Mouse (Mus musculus): Measurements from ENCODE around the gene Oxsr1.
"Not testable (repeated sequence)": the region's sequence is repeated elsewhere in the genome, so short reads cannot be mapped to it uniquely, and the experiment has no call there.

Gene Oxsr1

DNA sequence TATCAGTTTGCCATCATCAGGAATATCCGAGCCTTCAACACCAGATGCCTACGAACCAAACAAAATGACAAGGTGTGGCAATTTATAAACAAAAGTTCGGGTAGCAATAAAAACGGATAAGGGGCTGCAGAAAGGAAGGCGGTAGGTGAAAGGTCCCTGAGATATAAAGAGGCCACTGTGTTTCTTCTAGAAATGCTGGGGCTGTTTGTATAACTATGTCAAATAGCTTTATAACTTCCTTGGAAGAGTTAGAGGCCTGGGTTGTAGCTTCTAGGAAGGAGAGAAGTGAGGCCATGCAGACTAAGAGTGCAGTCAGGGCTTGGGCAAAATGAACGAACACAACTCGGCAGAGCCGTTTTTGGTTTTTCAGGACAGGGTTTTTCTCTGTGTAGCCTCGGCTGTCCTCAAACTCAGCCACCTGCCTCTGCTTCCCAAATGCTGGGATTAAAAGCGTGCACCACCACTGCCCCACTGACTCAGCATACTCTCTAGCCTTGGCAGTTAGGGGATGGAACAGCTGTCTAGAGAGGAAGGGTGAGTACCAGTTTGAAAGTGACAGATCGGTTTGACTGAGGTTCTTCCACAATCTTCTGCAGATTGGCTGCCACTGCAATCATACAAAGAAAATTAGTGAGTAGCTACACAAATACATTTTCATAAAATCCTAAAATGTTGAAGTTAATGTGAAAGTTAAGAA, 80.9 kb downstream of the Oxsr1 start:
- in situ Hi-C loops (cut with MboI; ENCODE audit: unreplicated experiment in 2 of 2): no loop called here

DNA sequence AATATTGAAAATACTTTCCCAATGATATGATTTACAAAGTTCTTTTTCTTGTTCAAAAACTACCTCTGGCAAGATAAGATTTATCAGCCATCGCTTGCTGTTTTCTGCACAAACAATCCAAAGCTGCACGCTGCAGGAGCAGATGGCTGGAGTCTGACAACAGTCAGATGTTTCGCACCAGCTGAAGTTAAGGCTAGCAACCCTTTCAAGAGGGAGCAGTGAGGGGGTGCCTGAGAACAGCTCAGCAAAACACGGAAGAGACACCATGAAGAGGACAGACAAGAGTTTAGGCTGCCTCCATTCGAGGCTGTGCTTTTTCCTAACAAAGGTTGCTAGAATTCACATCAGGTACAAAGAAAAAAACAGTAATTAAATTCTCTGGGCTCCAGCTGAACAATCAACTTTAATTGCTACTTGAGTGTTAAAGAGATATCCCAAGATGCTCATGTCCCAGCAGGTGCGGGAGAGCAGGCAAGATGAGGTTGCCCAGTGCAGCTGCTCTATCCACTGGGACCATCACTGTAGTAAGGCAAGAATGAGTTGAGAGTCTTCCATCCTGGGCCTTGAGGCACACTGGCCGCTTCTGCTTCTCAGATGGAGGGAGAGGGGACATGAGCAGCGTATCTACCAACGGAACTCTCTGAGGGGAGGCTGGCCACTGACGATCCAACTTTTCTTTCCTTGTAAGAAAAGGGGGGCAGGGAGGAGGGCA, 81.8 kb downstream of the Oxsr1 start:
- in situ Hi-C loops (cut with MboI; ENCODE audit: unreplicated experiment in 2 of 2): no loop called here

DNA sequence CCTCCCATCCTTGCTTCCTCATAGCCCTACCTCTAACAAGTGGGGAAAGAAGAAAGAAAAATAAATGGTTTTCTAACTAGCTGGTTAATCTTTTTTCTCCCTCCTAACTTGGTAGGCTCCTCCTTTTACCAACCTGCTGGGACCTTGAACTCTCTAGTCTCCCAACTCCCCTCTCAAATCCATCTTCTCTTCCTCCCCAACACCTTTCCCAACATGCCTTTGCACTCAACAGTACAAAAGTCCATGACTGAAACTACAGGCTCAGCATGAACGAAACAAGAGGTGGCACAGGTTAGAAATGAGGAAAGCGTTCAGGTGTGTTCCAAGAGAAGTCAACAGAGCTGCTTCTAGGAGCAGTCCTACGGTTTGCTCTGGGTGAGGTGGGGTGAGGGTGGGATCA, 83.0 kb downstream of the Oxsr1 start:
- in situ Hi-C loops (cut with MboI; ENCODE audit: unreplicated experiment in 2 of 2): no loop called here

DNA sequence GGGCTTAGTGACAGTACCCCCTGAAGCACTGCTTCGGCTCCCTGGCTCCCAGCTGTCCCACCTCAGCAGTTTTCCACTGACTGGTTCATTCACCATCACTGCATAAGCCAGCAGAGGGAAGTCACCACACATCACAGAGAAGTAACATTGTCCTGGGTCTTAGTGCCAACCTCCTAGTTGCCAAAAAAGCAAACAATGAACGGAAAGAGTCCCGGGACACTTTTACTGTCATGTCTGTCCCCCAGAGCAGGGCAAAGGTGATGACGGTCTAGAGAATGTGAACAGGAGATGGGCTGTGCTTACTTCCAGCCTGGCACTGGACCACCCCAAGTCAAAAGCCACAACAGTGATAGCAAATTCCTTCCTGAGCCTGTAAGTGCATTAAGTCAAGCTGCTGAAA, 83.4 kb downstream of the Oxsr1 start:
- in situ Hi-C loops (cut with MboI; ENCODE audit: unreplicated experiment in 2 of 2): no loop called here

DNA sequence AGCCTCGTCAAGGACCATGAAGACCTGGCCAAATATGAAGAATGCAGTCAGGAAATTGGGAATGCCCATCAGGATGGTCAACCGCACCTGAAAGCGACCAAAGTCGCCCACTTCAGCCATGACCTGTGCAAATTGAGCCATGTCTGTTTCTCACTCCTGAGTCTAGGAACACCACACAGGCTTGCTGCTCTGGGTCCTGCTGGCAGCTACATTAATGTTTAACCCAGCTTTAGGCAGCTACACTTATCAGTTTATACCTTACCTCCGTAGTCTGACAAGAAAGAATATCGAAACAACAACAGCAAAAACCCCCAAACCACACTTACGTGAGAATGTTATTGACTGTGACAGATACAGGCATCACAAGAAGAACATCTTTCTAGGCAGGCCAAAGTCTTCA, 90.7 kb downstream of the Oxsr1 start:
- in situ Hi-C loops (cut with MboI; ENCODE audit: unreplicated experiment in 2 of 2): no loop called here

DNA sequence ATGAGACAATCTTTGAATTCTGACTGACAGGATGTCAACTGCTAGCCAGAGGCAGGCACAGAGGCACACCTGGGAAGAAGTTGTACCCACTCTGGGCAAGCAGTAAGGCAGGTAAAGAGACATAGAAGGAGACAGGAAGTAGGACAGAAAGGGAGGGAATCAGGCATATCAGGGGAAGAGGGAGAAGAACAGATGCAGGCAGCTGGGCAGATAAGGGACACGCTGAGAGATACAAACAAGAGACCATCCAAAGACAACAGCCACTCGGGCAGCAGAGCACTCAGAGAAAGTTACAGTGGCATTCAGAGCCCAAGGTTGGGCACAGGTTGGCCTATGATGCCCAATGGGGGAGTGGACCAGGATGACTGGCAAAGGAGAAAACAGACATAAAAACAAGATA, 91.4 kb downstream of the Oxsr1 start:
- in situ Hi-C loops (cut with MboI; ENCODE audit: unreplicated experiment in 2 of 2): no loop called here

DNA sequence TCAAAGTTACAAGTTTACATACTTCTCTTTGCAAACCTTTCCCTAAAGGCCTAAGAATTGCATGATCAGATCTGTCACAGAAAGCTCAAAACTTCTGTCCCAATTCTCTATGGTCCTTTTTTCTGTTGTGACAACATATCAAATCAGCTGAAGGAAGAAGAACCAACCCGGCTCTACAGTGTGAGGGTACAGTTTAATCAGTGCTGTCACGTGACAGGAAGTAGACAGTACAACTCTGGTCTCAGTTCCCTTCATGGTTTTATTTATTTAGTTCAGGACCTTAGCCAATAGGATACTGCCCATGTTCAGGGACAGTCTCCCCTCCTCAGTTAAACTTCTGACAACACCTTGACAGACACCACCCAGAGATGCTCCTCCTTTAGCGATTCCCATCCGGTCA, 102.0 kb downstream of the Oxsr1 start:
- in situ Hi-C loops (cut with MboI; ENCODE audit: unreplicated experiment in 2 of 2): no loop called here

DNA sequence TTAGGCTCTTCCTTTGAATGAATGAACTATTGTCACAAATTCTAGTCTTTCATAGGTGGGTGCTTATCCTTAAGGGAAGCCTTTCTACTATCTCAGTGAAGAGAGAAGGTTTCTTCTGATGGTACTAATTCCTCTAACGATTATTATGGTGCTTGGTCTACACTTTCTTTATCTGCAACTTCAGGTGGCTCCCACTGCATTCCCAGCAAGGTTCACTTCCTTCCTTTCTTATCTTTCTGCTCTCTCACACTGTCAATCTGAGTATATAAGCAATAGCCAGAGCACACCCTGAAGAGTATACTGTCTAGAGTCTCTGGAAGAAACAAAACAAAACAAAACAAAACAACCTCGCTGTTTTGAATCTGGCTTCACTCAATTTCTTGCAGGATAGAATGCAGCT, 102.6 kb downstream of the Oxsr1 start:
- in situ Hi-C loops (cut with MboI; ENCODE audit: unreplicated experiment in 2 of 2): no loop called here

DNA sequence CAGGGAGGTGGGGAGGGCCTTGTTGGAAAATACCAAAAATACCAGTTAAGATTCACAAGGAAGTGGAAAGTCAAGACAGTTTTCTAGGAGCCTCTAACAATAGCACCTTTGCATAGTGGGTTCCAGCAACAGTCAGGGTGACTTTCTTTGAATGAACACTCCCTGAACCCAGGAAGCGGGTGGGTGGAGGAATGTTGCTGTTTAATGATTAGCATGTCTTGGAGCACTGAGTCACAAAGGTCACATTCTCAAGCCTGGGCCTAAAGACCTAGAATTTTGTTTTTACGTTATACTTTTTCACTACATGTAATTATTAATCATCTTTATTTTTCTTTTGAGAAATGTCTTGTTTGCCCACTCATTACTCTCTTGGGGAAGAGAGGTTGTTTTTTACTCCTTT, 106.9 kb downstream of the Oxsr1 start:
- in situ Hi-C loops (cut with MboI; ENCODE audit: unreplicated experiment in 2 of 2): not testable (repeated sequence)

DNA sequence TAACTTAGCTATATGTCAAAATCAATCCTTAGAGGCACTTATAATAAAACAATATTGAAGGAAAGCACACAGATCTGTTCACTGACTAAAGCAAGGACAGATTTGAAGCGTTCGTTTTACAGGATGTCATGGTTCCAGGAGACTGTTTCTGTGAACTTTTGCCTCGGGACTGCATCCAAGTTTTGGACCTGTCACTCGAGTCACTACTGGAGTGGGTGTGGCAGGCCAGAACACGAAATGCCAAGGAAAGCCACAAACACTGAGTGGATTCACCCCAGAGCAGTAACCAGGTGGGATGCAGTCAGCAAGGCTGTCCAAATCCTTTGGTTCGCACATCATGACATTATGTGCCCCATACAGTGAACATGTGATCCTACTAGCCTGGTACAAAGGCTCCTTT, 107.6 kb downstream of the Oxsr1 start:
- in situ Hi-C loops (cut with MboI; ENCODE audit: unreplicated experiment in 2 of 2): no loop called here

DNA sequence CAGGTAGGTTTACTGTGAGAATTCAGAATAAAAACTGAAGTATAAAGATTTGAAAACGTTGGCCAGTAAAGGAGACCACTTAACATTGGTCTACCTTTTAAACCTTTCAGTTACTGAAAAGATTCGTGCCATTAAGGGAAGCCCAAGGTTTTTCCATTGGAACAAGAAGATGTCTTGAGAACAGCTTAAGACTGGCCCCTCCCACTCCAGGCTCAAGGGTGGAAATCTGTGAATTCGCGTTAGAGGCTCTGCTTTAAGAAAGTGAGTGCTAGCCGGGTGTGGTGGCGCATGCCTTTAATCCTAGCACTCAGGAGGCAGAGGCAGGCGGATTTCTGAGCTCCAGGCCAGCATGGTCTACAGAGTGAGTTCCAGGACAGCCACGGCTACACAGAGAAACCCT, 109.2 kb downstream of the Oxsr1 start:
- in situ Hi-C loops (cut with MboI; ENCODE audit: unreplicated experiment in 2 of 2): no loop called here

DNA sequence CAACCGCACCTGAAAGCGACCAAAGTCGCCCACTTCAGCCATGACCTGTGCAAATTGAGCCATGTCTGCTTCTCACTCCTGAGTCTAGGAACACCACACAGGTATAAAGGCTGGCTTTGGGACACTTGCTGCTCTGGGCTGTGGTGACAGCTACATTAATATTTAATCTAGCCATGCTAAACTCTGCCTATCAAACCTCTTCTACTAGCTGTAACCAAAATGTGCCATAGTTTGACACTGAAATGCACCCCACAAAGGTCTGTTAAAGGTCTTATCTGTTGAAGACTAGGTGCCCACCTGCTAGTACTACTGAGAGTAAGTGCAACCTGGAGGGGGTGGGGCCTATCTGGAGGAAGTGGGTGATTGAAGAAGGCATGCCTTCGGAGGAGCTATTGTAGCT, 113.2 kb downstream of the Oxsr1 start, which contains the start of gene Slc22a13:
TSS of gene Slc22a13 (minus strand) at position 101 of the 400 bp plus-strand sequence.
- in situ Hi-C loops (cut with MboI; ENCODE audit: unreplicated experiment in 2 of 2): no loop called here

DNA sequence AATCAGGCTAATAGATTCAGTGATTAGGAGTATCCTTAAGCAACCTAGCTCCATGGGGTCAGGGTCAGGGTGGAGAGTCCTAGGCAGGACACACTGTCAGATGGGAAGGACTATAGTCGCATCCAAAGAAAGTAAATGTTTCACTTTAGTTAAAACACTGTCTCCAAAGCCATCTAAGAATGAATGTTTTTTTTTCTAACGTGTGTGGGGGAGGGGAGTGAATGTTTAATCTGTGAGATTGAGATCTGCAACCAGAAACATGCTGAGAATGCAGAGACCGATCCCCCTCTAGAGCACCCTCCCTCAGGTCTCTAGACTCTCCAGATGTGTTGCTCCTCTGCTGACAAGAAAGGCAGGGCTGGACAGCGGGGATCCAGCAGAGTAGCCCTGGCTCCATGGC, 115.1 kb downstream of the Oxsr1 start:
- in situ Hi-C loops (cut with MboI; ENCODE audit: unreplicated experiment in 2 of 2): no loop called here

DNA sequence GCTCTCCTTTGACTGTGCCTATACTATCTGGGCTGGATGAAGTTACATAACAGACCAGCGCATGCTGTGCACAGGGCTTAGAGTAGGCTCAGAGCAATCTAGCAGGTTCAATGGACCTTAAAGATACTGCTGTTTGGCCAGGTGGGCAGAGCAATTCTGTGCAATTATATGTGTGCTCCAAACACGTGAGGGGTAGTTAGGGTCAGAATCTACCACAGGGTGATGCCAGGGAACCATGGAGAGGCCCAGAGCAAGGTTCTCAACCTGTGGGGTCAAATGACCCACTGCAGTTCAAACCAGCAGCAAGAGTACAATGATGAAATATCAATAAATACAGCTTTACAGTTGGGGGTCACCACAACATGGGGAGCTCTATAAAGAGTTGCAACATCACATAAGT, 115.6 kb downstream of the Oxsr1 start:
- in situ Hi-C loops (cut with MboI; ENCODE audit: unreplicated experiment in 2 of 2): no loop called here

DNA sequence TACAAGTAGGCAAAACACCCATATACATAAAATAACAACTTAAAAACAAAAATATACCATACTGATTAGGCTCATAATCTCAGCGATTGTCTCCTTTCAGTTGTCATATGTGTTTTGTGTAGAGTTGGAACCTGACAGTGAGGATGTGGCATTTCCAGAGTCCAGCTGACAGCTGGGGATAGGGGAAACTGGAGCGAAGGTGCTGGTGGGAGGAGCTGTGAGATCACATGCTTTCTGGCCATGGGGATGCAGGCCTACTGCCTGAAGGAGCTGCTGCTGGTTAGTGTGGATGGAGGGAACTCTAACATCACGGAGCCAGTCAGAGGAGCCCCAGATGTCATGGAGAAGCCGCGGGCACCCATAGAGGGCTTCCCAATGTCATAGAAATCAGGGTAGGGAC, 116.5 kb downstream of the Oxsr1 start:
- in situ Hi-C loops (cut with MboI; ENCODE audit: unreplicated experiment in 2 of 2): no loop called here

DNA sequence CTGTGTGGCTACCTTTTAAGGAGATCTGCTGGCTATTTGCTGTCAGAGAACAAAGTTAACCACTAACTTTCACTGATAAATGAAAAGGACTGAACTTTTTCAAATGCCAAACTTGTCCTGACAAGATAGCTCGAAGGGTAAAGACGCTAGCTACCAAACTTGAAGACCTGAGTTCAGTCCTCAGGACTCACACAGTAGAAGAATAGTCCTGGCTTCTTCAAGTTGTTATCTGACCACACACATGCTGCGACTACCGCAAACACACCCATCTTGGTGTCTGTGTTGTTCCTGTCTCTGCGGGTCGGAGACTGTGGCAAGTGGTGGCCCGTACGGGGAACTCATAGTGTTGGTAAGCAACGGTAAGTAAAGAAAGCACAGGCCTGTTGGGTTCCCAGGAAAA, 118.6 kb downstream of the Oxsr1 start:
- in situ Hi-C loops (cut with MboI; ENCODE audit: unreplicated experiment in 2 of 2): no loop called here

DNA sequence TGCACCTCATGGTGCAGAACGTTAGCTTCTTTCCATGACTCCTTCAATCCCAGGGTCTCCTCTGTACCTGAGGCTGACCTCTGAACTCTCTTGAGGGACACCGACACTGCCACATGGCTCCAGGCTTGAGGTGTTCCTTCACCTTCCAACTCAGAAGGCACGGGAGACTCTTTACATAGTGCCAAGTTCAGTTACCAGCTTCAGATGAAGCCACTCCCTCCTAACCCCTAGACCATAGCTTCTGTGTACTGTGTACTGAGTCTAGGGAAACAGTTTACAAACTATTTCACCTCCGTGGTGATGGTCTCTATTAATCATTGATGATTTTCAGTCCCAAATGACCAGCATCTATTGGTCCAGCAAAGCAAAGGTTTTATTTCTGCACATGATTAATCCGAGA, 120.6 kb downstream of the Oxsr1 start:
- in situ Hi-C loops (cut with MboI; ENCODE audit: unreplicated experiment in 2 of 2): no loop called here

DNA sequence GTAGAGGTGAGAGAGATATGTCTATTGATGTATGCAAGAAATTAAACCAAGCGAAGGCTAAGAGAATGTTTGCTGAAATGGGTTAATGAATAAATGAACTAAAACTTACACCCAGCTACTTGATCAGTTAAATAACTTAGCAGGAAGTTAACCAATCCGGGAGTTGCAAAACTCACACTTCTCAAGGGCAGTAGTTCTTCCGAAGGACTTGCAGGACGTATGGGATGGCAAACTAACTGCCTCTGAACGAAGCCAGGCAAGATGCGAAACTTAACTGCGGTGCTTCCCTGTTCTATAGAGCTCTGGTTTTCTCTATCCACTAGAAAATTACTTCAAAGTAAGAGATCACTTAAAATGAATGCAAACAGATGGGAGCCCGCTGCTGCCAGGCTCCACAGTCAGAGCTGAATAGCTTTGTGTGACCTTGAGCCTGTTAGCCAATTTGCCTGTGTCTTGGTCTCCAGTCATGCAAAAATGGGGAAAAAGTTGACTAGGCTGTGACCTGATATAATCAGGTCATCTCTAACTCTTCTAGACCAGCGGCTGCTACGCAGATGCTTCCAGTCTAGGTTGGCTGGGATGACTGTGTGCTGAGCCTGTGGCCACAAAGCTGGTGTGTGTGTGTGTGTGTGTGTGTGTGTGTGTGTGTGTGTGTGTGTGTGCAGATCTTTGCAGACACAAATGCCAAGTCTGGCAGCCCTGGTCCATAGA, 122.9 kb downstream of the Oxsr1 start:
- in situ Hi-C loops (cut with MboI; ENCODE audit: unreplicated experiment in 2 of 2): no loop called here

DNA sequence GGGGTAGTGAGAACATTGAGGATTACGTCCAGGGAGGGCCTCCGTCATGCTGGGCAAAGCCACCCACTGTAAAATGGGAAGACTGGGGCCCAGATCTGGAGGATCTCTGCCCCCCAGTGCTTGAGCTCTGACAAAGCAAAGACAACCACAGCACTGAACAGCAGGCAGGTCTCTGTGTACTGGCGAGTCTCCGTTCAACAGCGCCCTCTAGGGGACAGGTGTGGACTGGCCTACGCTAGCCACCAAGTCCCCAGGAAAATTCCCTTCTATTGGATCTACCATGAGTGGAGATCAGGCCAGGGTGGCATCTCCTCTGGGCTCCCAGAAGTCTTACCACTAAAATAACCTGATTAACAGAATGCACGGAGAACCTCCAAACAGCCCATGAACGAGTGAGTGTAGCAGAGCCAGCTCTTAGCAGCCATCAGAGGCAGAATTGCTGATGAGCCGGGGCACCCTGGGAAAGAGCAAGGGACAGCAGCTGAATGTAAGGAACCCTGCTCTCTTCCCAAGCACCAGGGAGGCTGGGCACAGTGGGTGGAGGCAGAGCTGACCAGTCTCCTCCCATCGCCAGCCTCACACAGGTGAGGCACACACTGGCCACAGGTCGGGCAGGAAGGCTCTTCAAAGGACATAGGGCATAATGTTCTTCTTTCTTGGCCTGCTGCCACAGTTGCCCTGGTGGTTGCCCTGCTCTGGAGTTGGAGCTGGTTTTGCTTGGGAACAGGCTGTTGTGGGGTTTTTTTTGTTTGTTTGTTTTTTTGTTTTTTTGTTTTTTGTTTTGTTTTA, 129.8 kb downstream of the Oxsr1 start:
- in situ Hi-C loops (cut with MboI; ENCODE audit: unreplicated experiment in 2 of 2): no loop called here
